Mouse (Mus musculus) erythroblast, embryonic 14.5 days (primary cell): ENCODE data around the gene Ppm1b.

Experiments used
- GATA1 ChIP-seq: IDR thresholded peaks from 2 replicates; pipeline ENCODE4 v1.6.1; 2012; ENCODE audit warnings: low read length, inconsistent platforms, mixed read lengths
- TAL1 ChIP-seq: IDR thresholded peaks from 3 replicates; pipeline ENCODE4 v1.6.1; 2012; ENCODE audit warnings: low read length, inconsistent platforms, mixed read lengths

- no peak for TF ChIP-seq TAL1
- TF ChIP-seq GATA1, result no peak
Measured at GRCm38 (mm10) chr17:85028093-85028739, 71.7 kb downstream of the Ppm1b start, which contains the start of gene Slc3a1.
